Mouse (Mus musculus): ENCODE results near the gene Tex19.2. TPM values are rescaled to one million over a fixed set of nuclear protein-coding genes. Genes with fewer than 3 reads are reported as not detected.
"Not testable (repeated sequence)": the region's sequence is repeated elsewhere in the genome, so short reads cannot be mapped to it uniquely, and the experiment has no call there.

Tex19.2 gene
- polyA plus RNA-seq, 1 experiment from 2014 or later: not detected

- ATAC-seq (replicated peaks; ENCODE audit: insufficient number of reproducible peaks, insufficient read depth, low FRiP score, low read depth): no peak
- Histone ChIP-seq H3K4me1 (replicated peaks) (0 out of 2 replicates have a peak, but pooled peaks cover 7% of the 10 kb centered on the region), H3K27me3 (no peaks in the 10 kb centered on the region), H3K36me3 (no peaks in the 10 kb centered on the region), H3K9ac (no peak overlapping the region), H3K4me2 (no peak overlapping the region), H3K27ac (no peak overlapping the region), H3K9me3 (replicated peaks) (no peaks in the 10 kb centered on the region), H3K4me3 (no peak overlapping the region)
- 29% methylated on average over 4 of the region's 4 CpGs for WGBS
Measured at GRCm38 (mm10) chr11:121086296-121086695, 32.2 kb downstream of the Tex19.2 start.

- Histone ChIP-seq H3K4me3 (no peak overlapping the region), H3K9ac (no peak overlapping the region), H3K4me2 (no peak overlapping the region), H3K36me3 (no peaks in the 10 kb centered on the region), H3K27me3 (no peaks in the 10 kb centered on the region), H3K9me3 (replicated peaks) (no peaks in the 10 kb centered on the region), H3K27ac (no peak overlapping the region), H3K4me1 (replicated peaks) (0 out of 2 replicates have a peak, but pooled peaks cover 7% of the 10 kb centered on the region)
- 63% methylated on average over 5 of the region's 5 CpGs for WGBS
- no peak for ATAC-seq (replicated peaks; ENCODE audit: insufficient number of reproducible peaks, insufficient read depth, low FRiP score, low read depth)
Measured at GRCm38 (mm10) chr11:121085181-121085580, 33.3 kb downstream of the Tex19.2 start.

DNA sequence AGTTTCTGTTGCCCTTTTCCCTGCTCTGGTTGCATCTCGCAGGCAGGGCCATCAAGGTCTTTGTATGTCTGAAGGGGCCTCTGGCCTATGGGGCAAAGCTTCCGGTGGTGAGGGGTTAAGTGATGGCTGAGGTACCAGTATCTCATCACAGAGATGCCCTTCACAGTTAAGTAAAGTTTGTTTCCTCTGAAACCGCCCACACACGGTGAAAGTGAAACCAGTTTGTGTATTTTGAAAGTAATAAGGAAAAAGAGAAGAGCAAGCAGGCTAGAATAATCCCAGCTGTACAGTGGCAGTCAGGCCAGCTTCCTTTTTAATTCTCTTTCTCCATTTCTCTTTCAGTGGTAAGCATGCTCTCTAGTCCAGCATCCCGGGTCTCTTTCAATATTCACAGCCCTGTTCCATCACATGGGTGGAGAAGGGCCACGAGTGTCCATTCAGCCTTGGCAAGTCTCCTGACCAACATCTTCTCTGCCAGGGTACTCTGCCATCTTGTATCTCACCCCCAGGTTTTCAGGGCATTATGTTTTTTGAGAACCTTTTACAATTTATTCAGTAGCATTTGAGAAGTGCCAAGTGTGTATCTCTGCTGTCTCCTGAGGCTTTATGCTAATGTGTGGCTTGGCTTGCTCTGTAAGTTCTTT is 35.5 kb downstream of the Tex19.2 start:
- H3K27ac ChIP-seq: no peak overlapping the region
- WGBS: 62% methylated on average over 6 of the region's 6 CpGs

GRCm38 (mm10) chr11:121082250-121082649 is 36.2 kb downstream of the Tex19.2 start:
- H3K4me3 ChIP-seq: no peak overlapping the region
- no peaks in the 10 kb centered on the region for H3K36me3 ChIP-seq
- no peak overlapping the region for H3K4me2 ChIP-seq
- no peak for ATAC-seq (replicated peaks; ENCODE audit: insufficient number of reproducible peaks, insufficient read depth, low FRiP score, low read depth)
- H3K27ac ChIP-seq: no peak overlapping the region
- 80% methylated on average over 3 of the region's 3 CpGs for WGBS
- H3K4me1 ChIP-seq (replicated peaks): 0 out of 2 replicates have a peak, but pooled peaks cover 3% of the 10 kb centered on the region
- H3K9me3 ChIP-seq (replicated peaks): no peaks in the 10 kb centered on the region
- no peaks in the 10 kb centered on the region for H3K27me3 ChIP-seq
- H3K9ac ChIP-seq: no peak overlapping the region

More for the DNA sequence above, 35.5 kb downstream of the Tex19.2 start:
- no peaks in the 10 kb centered on the region for H3K9me3 ChIP-seq (replicated peaks)
- no peak overlapping the region for H3K4me2 ChIP-seq
- H3K4me1 ChIP-seq (replicated peaks): 0 out of 2 replicates have a peak, but pooled peaks cover 3% of the 10 kb centered on the region
- ATAC-seq (replicated peaks; ENCODE audit: insufficient number of reproducible peaks, insufficient read depth, low FRiP score, low read depth): no peak
- no peak overlapping the region for H3K9ac ChIP-seq
- no peaks in the 10 kb centered on the region for H3K27me3 ChIP-seq
- H3K4me3 ChIP-seq: no peak overlapping the region
- no peaks in the 10 kb centered on the region for H3K36me3 ChIP-seq

DNA sequence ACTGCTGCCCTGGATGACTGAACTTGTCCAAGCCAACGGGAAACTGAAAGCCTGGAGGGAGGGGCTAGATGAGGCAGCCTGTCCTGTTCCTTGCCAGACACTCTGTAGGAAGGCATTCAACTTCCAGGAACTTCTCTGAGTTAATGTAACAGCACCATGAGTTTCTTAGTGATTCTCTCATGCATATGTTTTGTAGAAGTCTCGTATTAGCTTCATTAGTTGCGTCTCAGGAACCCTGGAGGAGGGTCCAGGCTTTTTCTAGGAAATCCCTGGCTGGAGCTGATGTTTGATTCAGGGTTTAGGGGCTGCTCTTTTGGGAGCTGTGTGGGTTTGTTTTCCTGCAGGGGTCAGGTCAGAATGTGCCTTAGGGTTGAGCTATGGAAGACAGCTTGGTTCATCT is 37.4 kb downstream of the Tex19.2 start, which contains the start of gene Sectm1a:
Gene Sectm1a (minus strand): TSS at position 101 of the 400 bp plus-strand sequence.
- Histone ChIP-seq H3K27me3 (no peaks in the 10 kb centered on the region), H3K36me3 (no peaks in the 10 kb centered on the region), H3K4me1 (replicated peaks) (no peaks in the 10 kb centered on the region), H3K27ac (no peak within 1 kb of the TSS), H3K9me3 (replicated peaks) (no peaks in the 10 kb centered on the region), H3K4me3 (no peak within 1 kb of the TSS), H3K9ac (no peak within 1 kb of the TSS), H3K4me2 (no peak within 1 kb of the TSS)
- ATAC-seq (replicated peaks; ENCODE audit: insufficient number of reproducible peaks, insufficient read depth, low FRiP score, low read depth): no peak
- WGBS: 70% methylated on average over 3 of the region's 3 CpGs

DNA sequence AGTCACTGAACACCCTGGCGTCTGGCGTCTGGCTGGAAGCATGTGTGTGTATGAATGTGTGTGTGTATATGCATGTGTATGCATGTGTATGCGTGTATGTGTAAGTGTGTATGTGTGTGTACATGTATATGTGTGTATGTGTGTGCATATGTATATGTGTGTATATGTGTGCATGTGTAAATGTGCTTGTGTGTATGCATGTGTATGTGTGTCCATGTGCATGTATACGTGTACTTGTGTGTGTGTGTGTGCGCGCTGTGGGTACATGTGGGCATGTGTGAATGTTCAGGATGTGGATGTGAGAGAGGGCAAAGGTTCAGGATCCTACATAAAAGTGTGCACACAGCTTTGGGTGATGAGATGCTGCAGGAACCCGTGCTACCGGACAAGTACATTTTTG is 38.1 kb downstream of the Tex19.2 start:
- H3K4me2 ChIP-seq: no peak overlapping the region
- no peaks in the 10 kb centered on the region for H3K9me3 ChIP-seq (replicated peaks)
- H3K4me1 ChIP-seq (replicated peaks): no peaks in the 10 kb centered on the region
- H3K27ac ChIP-seq: no peak overlapping the region
- no peaks in the 10 kb centered on the region for H3K27me3 ChIP-seq
- H3K9ac ChIP-seq: no peak overlapping the region
- no peaks in the 10 kb centered on the region for H3K36me3 ChIP-seq
- H3K4me3 ChIP-seq: no peak overlapping the region
- WGBS: 88% methylated on average over 8 of the region's 8 CpGs
- no peak for ATAC-seq (replicated peaks; ENCODE audit: insufficient number of reproducible peaks, insufficient read depth, low FRiP score, low read depth)

DNA sequence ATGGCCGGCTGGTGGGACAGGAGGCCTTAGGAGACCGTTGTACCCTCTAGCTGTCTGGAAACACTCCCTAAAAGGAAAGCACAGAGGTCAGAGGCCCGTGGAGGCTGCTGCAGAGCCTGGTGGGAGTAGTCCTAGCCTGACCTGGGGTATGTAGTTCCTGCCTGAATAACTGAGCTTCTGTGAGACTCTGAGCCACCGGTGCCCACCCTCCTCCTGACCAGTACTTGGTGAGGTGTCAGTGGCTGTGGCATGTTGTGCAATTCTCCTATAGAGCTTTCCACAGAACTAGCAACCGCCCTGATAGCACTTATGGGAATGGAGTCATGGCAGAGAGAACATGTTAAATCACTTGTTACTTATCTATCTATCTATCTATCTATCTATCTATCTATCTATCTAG is 42.8 kb downstream of the Tex19.2 start:
- H3K4me3 ChIP-seq: no peak overlapping the region

GRCm38 (mm10) chr11:121069662-121070061 is 48.8 kb downstream of the Tex19.2 start:
- H3K4me2 ChIP-seq: not testable (repeated sequence)

More for the DNA sequence above, 42.8 kb downstream of the Tex19.2 start:
- no peaks in the 10 kb centered on the region for H3K36me3 ChIP-seq
- no peak for ATAC-seq (replicated peaks; ENCODE audit: insufficient number of reproducible peaks, insufficient read depth, low FRiP score, low read depth)
- H3K9ac ChIP-seq: no peak overlapping the region
- H3K4me1 ChIP-seq (replicated peaks): no peaks in the 10 kb centered on the region
- 68% methylated on average over 5 of the region's 5 CpGs for WGBS
- no peak overlapping the region for H3K4me2 ChIP-seq
- no peaks in the 10 kb centered on the region for H3K9me3 ChIP-seq (replicated peaks)
- no peak overlapping the region for H3K27ac ChIP-seq
- H3K27me3 ChIP-seq: no peaks in the 10 kb centered on the region

DNA sequence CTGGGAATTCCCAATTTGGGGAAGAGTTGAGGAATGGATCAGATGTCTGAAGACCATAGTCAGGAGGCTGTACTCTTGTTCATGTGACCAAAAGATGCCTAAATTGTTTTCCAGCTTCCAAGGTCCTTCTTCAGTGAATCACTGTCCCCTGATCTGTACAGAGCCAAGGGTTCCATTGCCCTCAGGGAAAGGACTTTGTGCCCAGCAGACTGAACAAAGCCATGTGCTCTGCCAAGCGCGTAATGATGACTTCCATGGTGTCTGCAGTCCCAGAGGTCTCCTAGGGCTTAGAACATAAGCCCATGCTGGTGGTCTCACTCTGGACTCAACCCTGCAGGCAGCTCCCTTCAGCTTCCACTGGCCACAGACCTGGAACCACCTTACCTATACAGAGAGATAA is 50.6 kb downstream of the Tex19.2 start:
- ATAC-seq (replicated peaks; ENCODE audit: insufficient number of reproducible peaks, insufficient read depth, low FRiP score, low read depth): no peak
- no peak overlapping the region for H3K9ac ChIP-seq
- no peak overlapping the region for H3K4me2 ChIP-seq
- H3K36me3 ChIP-seq: no peaks in the 10 kb centered on the region
- H3K9me3 ChIP-seq (replicated peaks): no peaks in the 10 kb centered on the region
- H3K4me1 ChIP-seq (replicated peaks): no peaks in the 10 kb centered on the region
- H3K27ac ChIP-seq: no peak overlapping the region
- 88% methylated on average over 2 of the region's 2 CpGs for WGBS
- peaks cover 7% of the 10 kb centered on the region; the same call in 1 of the 2 replicates for H3K27me3 ChIP-seq
- no peak overlapping the region for H3K4me3 ChIP-seq

More at GRCm38 (mm10) chr11:121069662-121070061, 48.8 kb downstream of the Tex19.2 start:
- WGBS: 90% methylated on average over 12 of the region's 16 CpGs
- not testable (repeated sequence) for H3K36me3 ChIP-seq; H3K4me1 ChIP-seq (replicated peaks); H3K9ac ChIP-seq; H3K27ac ChIP-seq; H3K4me3 ChIP-seq; H3K9me3 ChIP-seq (replicated peaks); ATAC-seq (replicated peaks; ENCODE audit: insufficient number of reproducible peaks, insufficient read depth, low FRiP score, low read depth); H3K27me3 ChIP-seq

Other genes with a start within 250 kb of the Tex19.2 start
- gene Ccdc57, start 185.8 kb downstream of the Tex19.2 start, polyA plus RNA-seq (2015; fragmentation: Nextera tagmentation; extraction: Ambion mirVana): 3.5 and 4.5 TPM in 2 replicates
- gene Slc16a3, start 170.2 kb downstream of the Tex19.2 start, polyA plus RNA-seq (2015; fragmentation: Nextera tagmentation; extraction: Ambion mirVana): 158 and 159 TPM in 2 replicates
- 59.5 and 79.0 TPM in 2 replicates for gene Csnk1d, start 127.3 kb downstream of the Tex19.2 start, polyA plus RNA-seq (2015; fragmentation: Nextera tagmentation; extraction: Ambion mirVana)
- 0.74 and 3.4 TPM in 2 replicates for gene Cd7, start 79.3 kb downstream of the Tex19.2 start, polyA plus RNA-seq (2015; fragmentation: Nextera tagmentation; extraction: Ambion mirVana)
- not detected in 2 replicates for gene Sectm1b, start 55.1 kb downstream of the Tex19.2 start, polyA plus RNA-seq (2015; fragmentation: Nextera tagmentation; extraction: Ambion mirVana)
- 0.30 TPM in 1 of 2 replicates, not detected in the other for gene Sectm1a, start 37.5 kb downstream of the Tex19.2 start, polyA plus RNA-seq (2015; fragmentation: Nextera tagmentation; extraction: Ambion mirVana)
- 0.10 TPM in 1 of 2 replicates, not detected in the other for gene Tex19.1, start 27.5 kb upstream of the Tex19.2 start, polyA plus RNA-seq (2015; fragmentation: Nextera tagmentation; extraction: Ambion mirVana)
- not detected in 2 replicates for gene Uts2r, start 41.6 kb upstream of the Tex19.2 start, polyA plus RNA-seq (2015; fragmentation: Nextera tagmentation; extraction: Ambion mirVana)
- 7.3 and 9.2 TPM in 2 replicates for gene Hexdc, start 85.8 kb upstream of the Tex19.2 start, polyA plus RNA-seq (2015; fragmentation: Nextera tagmentation; extraction: Ambion mirVana)
- 26.4 and 29.8 TPM in 2 replicates for gene Ogfod3, start 86.0 kb upstream of the Tex19.2 start, polyA plus RNA-seq (2015; fragmentation: Nextera tagmentation; extraction: Ambion mirVana)
- gene Cybc1, start 110.6 kb upstream of the Tex19.2 start, polyA plus RNA-seq (2015; fragmentation: Nextera tagmentation; extraction: Ambion mirVana): 19.1 and 29.7 TPM in 2 replicates
- 52.4 and 65.6 TPM in 2 replicates for gene Narf, start 118.6 kb upstream of the Tex19.2 start, polyA plus RNA-seq (2015; fragmentation: Nextera tagmentation; extraction: Ambion mirVana)
- gene Foxk2, start 141.3 kb upstream of the Tex19.2 start, polyA plus RNA-seq (2015; fragmentation: Nextera tagmentation; extraction: Ambion mirVana): 5.7 and 8.2 TPM in 2 replicates
- 62.9 and 73.6 TPM in 2 replicates for gene Wdr45b, start 235.8 kb upstream of the Tex19.2 start, polyA plus RNA-seq (2015; fragmentation: Nextera tagmentation; extraction: Ambion mirVana)